Mouse (Mus musculus) heart, adult 2 months (tissue): ENCODE results near the gene Nabp1. TPM values are rescaled to one million over a fixed set of nuclear protein-coding genes. Genes with fewer than 3 reads are reported as not detected.
"Not testable (repeated sequence)": the region's sequence is repeated elsewhere in the genome, so short reads cannot be mapped to it uniquely, and the experiment has no call there.

ENCODE experiments used
- DNase-seq, 2 experiments: peaks; one replicate each; pipeline ENCODE4 v3.0.0; 2021
- H3K27ac ChIP-seq: fragments of 200-600 bp; 2 replicates; pipeline ENCODE4 v1.8.1; 2022
- H3K27me3 ChIP-seq: fragments of 200-500 bp; 2 replicates; pipeline ENCODE4 v1.6.1; 2012; ENCODE audit warnings: mild to moderate bottlenecking, low read length, inconsistent platforms, mixed read lengths; ENCODE audit not compliant: control insufficient read depth, insufficient read depth
- H3K36me3 ChIP-seq: fragments of 200-500 bp; 2 replicates; pipeline ENCODE4 v1.6.1; 2012; ENCODE audit warnings: low read length, inconsistent platforms; ENCODE audit not compliant: control insufficient read depth, insufficient read depth
- H3K4me1 ChIP-seq: fragments of 200-500 bp; 2 replicates; pipeline ENCODE4 v1.6.1; 2011; ENCODE audit warnings: low read length; ENCODE audit not compliant: control insufficient read depth, insufficient read depth
- H3K4me3 ChIP-seq: fragments of 200-600 bp; 2 replicates; pipeline ENCODE4 v1.8.1; 2022
- H3K79me2 ChIP-seq: fragments of 200-500 bp; replicated peaks from 2 replicates; pipeline ENCODE4 v1.6.1; 2012; ENCODE audit warnings: mild to moderate bottlenecking, inconsistent platforms, low read length, moderate library complexity, mixed read lengths; ENCODE audit not compliant: control insufficient read depth, insufficient read depth
- H3K9ac ChIP-seq: fragments of 200-500 bp; 2 replicates; pipeline ENCODE4 v1.6.1; 2012; ENCODE audit warnings: low read depth, mild to moderate bottlenecking, control low read depth, inconsistent platforms, low read length, mixed read lengths
- CTCF ChIP-seq: fragments of 200-600 bp; IDR thresholded peaks from 2 replicates; pipeline ENCODE4 v1.8.1; 2022; ENCODE audit warnings: antibody characterized with exemption, mild to moderate bottlenecking, moderate library complexity
- EP300 ChIP-seq: fragments of 200-500 bp; IDR thresholded peaks from 2 replicates; pipeline ENCODE4 v1.6.1; 2011; ENCODE audit warnings: low read depth, low read length, control low read depth; ENCODE audit not compliant: insufficient read depth
- POLR2A ChIP-seq: fragments of 200-500 bp; IDR thresholded peaks from 2 replicates; pipeline ENCODE4 v1.6.1; 2011; ENCODE audit warnings: mild to moderate bottlenecking, low read depth, low read length, control low read depth; ENCODE audit not compliant: insufficient read depth
- WGBS: fragments of 180-500 bp; shearing (Covaris S2); methylation state at CpG from one replicate; pipeline ENCODE4 v1.1.7; 2018; 5-methylcytosine and 5-hydroxymethylcytosine counted together
- intact Hi-C: fragments of 180-260 bp; cut with DNase I; formaldehyde crosslinking; loops from one replicate; pipeline ENCODE4 v1.15.1; 2025
- polyA plus RNA-seq: library from polyadenylated mRNA; depleted of rRNA; stranded (reverse); fragments of >200 nt; gene quantifications from 2 replicates; pipeline ENCODE4 v1.2.3, GENCODE M21; 2012
- total RNA-seq, 2 experiments: library from RNA; stranded (reverse); gene quantifications; 2 replicates each; pipeline ENCODE4 v1.2.3; 2021

Gene Nabp1
- total and polyA plus RNA-seq, 3 experiments = 27.0 to 40.4 (median 31.0) TPM

DNA sequence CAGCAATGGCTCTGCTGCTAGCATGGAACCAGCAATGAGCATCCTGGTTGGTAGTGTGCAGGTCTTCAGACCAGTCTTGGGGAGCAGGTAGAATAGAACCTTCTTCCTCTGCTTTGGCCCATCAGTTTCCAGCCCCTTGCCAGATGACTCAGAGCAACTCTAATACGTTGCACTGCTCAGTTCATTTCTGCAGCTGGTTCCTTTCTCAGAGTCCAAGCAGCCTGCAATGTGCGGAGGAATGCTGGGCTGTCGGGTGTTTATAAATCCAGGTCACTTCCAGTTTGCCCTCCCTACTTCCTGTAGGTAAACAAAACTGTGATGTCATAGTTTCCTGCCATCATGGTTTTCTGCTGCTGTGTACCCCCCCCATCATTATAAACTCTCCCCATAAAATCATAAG is 21.0 kb downstream of the Nabp1 start:
- no peaks in the 10 kb centered on the region for H3K4me1 ChIP-seq
- no peaks in the 10 kb centered on the region for H3K27me3 ChIP-seq
- TF ChIP-seq POLR2A (no peak), EP300 (no peak), CTCF (no peak)
- H3K9ac ChIP-seq = no peak overlapping the region
- no peak for DNase-seq
- no peak overlapping the region for H3K27ac ChIP-seq
- WGBS = 37% methylated on average over 3 of the region's 3 CpGs
- H3K79me2 ChIP-seq = no peaks in the 10 kb centered on the region
- H3K4me3 ChIP-seq = no peak overlapping the region
- no peaks in the 10 kb centered on the region for H3K36me3 ChIP-seq
- intact Hi-C loops = loop anchor here (5.0 kb wide), 1 partner anchor 495 kb away; no protein-coding TSS in a partner anchor

DNA sequence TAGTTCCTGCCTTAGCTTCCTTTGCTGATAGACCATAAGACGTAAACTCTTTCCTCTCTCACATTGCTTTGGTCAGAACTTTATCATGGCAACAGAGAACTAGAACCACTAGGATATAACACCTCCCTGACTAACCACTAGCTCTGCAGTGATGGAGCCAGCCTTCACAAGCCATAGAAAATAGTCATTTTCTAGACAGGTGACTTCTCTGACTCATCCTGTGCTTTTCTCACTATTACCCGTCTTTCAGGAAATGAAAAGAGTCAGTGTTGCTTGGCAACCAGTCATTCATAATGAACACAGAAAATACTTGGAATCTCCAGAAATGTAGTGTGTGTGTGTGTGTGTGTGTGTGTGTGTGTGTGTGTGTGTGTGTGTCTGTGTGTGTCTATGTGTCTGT is 29.4 kb downstream of the Nabp1 start:
- TF ChIP-seq POLR2A (no peak), CTCF (no peak), EP300 (no peak)
- Histone ChIP-seq H3K9ac (no peak overlapping the region), H3K4me3 (no peak overlapping the region), H3K4me1 (no peaks in the 10 kb centered on the region), H3K27ac (no peak overlapping the region), H3K27me3 (no peaks in the 10 kb centered on the region), H3K79me2 (no peaks in the 10 kb centered on the region), H3K36me3 (no peaks in the 10 kb centered on the region)
- DNase-seq = no peak
- intact Hi-C loops = no loop called here
- WGBS = 43% methylated on average over 2 of the region's 2 CpGs

DNA sequence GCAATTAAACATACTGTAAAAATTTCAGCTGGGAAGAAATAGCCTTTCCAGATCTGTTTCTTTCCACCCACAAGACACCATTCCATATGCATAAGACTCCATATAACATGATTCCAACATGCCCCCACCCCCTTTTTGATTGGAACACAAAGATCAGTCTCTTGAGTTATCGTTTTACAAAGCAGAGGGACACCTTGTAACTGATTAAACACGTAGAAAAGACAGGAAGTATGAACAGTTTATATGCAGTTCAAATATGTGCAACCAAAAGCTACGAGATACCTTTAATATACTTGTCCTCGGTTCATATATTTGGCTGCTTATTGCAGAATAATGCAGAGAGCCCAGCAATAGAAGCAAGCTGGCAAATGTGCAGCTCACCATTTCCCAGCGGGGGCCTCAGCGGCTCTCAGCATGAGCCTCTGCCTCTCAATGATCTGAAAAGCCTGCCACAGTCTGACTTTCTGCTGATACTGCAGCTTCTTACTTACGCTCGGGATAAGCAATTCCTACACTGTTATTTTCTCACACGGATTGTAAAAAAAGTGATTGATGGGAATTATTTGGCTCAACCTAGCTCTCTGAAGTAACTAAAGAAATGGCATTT is 32.3 kb downstream of the Nabp1 start:
- no peaks in the 10 kb centered on the region for H3K4me1 ChIP-seq
- H3K4me3 ChIP-seq = no peak overlapping the region
- 42% methylated on average over 9 of the region's 9 CpGs for WGBS
- intact Hi-C loops = no loop called here
- H3K36me3 ChIP-seq = no peaks in the 10 kb centered on the region
- no peak for DNase-seq
- no peak for TF ChIP-seq EP300
- TF ChIP-seq POLR2A = no peak
- TF ChIP-seq CTCF = no peak
- no peak overlapping the region for H3K9ac ChIP-seq
- H3K27ac ChIP-seq = no peak overlapping the region
- H3K27me3 ChIP-seq = no peaks in the 10 kb centered on the region
- H3K79me2 ChIP-seq = no peaks in the 10 kb centered on the region

DNA sequence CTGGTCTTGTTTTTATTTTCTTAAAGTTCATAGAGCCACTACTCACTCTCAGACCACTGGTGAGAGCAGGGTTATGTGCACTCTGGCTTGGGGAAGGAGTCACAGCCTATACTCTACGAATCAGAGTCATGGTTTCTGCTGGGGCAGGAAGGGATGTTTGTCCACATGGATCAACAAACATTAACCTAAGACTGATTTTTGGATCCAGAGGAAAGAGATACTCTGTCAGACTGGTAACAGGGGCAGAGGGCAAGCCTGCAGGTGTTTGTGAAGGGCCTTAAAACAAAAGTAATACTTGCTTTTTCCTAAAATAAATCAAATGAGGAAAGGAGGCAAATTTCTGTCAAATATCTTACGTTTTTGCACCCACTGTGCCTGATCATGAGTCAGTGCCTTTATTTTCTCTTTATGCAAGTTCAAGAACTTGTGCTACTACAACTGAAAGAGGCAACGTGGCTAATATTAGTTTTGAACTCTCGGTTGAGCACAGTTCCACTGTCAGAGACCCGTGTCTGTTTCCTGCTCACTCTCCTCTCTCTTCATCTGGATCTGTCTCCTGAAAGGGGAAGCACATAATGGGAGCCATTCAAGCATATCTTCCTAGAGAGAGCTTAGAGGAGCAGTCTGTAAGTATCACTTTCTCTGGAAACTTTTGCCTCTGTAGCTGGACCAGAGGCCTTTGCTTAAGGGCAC is 32.9 kb downstream of the Nabp1 start:
- intact Hi-C loops = no loop called here
- 60% methylated on average over 5 of the region's 5 CpGs for WGBS
- TF ChIP-seq POLR2A (no peak), EP300 (no peak), CTCF (no peak)
- H3K9ac ChIP-seq = no peak overlapping the region
- H3K27ac ChIP-seq = no peak overlapping the region
- no peaks in the 10 kb centered on the region for H3K4me1 ChIP-seq
- H3K27me3 ChIP-seq = no peaks in the 10 kb centered on the region
- H3K79me2 ChIP-seq = no peaks in the 10 kb centered on the region
- no peaks in the 10 kb centered on the region for H3K36me3 ChIP-seq
- no peak for DNase-seq
- no peak overlapping the region for H3K4me3 ChIP-seq

DNA sequence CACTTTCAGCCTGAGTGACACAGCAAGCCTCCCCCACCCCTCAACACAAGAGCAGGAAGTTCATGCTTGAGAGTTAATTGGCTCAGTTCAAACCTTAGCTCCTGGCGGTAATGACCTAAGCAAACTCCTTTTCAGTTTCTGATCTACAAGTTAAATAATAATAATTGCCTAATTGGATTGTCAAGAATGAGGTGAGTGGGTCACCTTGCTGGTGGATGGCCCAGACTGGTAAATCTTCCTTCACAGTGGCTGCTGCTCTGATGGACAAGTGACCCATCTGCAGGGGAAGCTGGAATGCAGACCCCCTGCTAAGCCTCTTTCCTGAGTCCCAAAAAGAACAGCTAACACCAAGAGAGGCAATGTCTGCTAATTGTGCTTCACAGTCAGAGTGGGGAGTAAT is 48.5 kb downstream of the Nabp1 start:
- no peaks in the 10 kb centered on the region for H3K4me1 ChIP-seq
- H3K27ac ChIP-seq = no peak overlapping the region
- no peaks in the 10 kb centered on the region for H3K27me3 ChIP-seq
- WGBS = 24% methylated on average over 1 of the region's 1 CpGs
- intact Hi-C loops = no loop called here
- DNase-seq = no peak
- no peak for TF ChIP-seq POLR2A
- TF ChIP-seq EP300 = no peak
- no peak for TF ChIP-seq CTCF
- H3K79me2 ChIP-seq = no peaks in the 10 kb centered on the region
- no peaks in the 10 kb centered on the region for H3K36me3 ChIP-seq
- no peak overlapping the region for H3K4me3 ChIP-seq
- H3K9ac ChIP-seq = no peak overlapping the region

DNA sequence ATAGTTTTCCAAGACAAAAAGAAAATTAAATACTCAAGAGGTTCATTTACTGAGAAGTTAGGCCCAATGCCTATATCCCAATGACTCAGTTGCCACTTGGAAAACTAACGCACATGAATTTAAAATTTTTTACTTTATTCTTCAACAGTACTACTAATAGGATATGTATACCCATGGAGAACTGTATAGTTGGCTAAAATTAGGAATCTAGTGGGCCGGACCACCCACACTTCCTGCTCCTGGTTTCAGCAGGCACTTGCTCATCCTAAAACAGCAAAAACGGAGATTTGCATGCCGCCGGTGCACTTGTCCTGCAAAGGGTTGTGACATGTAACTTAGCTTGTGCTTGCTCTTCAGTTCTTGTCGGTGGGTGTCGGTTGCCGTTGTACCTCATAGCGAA is 51.9 kb downstream of the Nabp1 start:
- no peak overlapping the region for H3K27ac ChIP-seq
- WGBS = 92% methylated on average over 9 of the region's 9 CpGs
- no peaks in the 10 kb centered on the region for H3K27me3 ChIP-seq
- DNase-seq = no peak
- intact Hi-C loops = no loop called here
- no peaks in the 10 kb centered on the region for H3K36me3 ChIP-seq
- H3K79me2 ChIP-seq = no peaks in the 10 kb centered on the region
- H3K4me3 ChIP-seq = no peak overlapping the region
- TF ChIP-seq CTCF (no peak), EP300 (no peak), POLR2A (no peak)
- no peak overlapping the region for H3K9ac ChIP-seq
- no peaks in the 10 kb centered on the region for H3K4me1 ChIP-seq

DNA sequence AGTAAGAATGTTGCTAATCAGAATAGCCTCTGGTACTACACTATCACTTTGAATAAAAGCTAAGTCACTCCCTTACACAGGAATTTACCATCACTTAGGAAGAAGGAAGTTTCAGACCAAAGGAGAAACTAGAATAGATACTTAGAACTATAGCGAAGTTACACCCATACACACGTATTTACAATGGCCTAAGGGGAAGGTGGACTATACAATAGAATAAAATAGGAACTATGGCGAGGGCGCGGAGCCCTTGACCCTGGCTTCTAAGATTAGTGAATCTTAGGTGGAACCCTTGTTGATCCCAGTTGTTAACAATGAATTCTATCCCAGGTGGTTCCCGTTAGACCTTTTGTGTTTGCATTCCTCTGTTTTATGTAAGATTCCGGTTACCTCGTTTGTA is 57.2 kb downstream of the Nabp1 start:
- H3K79me2 ChIP-seq, H3K4me3 ChIP-seq, DNase-seq, H3K27me3 ChIP-seq, intact Hi-C loops, H3K9ac ChIP-seq, H3K36me3 ChIP-seq, H3K27ac ChIP-seq, H3K4me1 ChIP-seq: not testable (repeated sequence)
- 91% methylated on average over 8 of the region's 8 CpGs for WGBS
